Mouse (Mus musculus) splenic B cell, adult 2 months (primary cell): Measurements from ENCODE around the gene Gm21497.
"Not testable (repeated sequence)": the region's sequence is repeated elsewhere in the genome, so short reads cannot be mapped to it uniquely, and the experiment has no call there.

Experiments used
- DNase-seq: peaks from one replicate; pipeline ENCODE4 v3.0.0-alpha.2; 2011; ENCODE audit warnings: low read depth, low spot score
- H3K27me3 ChIP-seq: 2 replicates; pipeline ENCODE4 v1.6.1; 2012; ENCODE audit warnings: mild to moderate bottlenecking, low read length, moderate library complexity, mixed read lengths; ENCODE audit not compliant: control insufficient read depth, poor library complexity, insufficient read depth, severe bottlenecking
- H3K36me3 ChIP-seq: 2 replicates; pipeline ENCODE4 v1.6.1; 2012; ENCODE audit warnings: mild to moderate bottlenecking, low read length, moderate library complexity, mixed read lengths; ENCODE audit not compliant: control insufficient read depth, poor library complexity, insufficient read depth, severe bottlenecking

Gene Gm21497

DNA sequence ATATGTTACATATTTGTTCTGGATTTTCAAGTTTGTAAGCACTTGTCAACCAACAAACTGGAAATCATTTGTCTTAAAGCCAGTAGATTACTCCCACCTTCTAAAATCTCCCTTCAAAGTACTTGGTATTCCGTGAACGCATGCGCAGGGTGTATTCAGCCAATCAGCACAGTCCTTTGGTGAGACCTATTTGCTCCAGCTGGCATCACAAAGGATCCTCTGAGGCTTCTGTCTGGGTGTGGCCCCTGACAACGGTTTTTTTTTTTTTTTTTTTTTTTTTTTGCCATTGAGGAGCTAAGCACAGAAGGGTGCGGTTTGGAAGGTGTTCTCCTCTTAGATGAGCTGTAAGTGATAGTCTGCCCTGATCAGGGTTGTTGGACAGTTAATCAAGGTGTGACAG is at the start of gene Gm21497:
TSS of gene Gm21497 (plus strand) at position 301 of the 400 bp plus-strand sequence.
- not testable (repeated sequence) for H3K27me3 ChIP-seq, H3K36me3 ChIP-seq, DNase-seq
